Mouse (Mus musculus) G1E (cell line): Measurements from ENCODE around the gene Prr7.

Experiments used
- CTCF ChIP-seq: IDR thresholded peaks from 2 replicates; pipeline ENCODE4 v1.5.1; 2012; ENCODE audit warnings: low read depth, low read length, inconsistent platforms, mixed read lengths
- TAL1 ChIP-seq: conservative IDR thresholded peaks from 2 replicates; pipeline ENCODE4 v1.6.1; 2012; ENCODE audit warnings: low read depth, low read length, inconsistent platforms, mixed read lengths

DNA sequence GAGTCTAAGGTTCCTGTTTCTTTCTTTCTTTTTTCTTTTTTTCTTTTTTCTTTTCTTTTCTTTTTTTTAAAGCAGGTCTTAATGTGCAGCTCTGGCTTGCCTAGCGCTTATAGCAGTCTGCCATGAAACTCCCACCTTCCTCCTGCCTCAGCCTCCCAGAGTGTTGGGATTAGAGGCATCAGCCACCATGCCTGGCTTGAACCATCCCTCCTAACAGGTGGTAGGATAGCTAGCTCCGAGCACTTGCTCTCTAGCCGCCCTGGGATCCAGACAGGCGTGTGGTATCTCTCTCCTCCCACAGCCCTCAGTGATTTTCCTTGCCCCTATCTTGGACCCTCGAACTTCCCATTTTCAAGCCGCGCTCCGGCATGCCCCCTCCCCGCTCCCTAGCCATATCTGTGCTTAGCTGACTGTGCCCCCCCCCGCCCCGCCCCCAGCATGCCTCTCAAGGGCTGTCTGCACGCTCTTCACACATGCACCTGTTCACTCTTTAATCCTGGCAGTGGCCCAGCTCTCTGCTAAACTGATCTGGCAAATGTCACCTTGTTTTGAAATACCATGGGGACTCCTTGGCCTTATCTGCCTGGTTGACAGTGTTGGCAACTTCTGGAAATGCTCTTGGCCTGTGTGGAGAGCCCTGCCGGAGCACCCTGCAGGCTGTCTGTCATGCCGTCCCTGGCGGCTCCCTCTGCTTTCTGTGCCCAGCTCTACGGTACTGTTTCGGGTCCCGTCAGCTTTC, 31.0 kb downstream of the Prr7 start:
- TF ChIP-seq CTCF (no peak), TAL1 (no peak)
